Mouse (Mus musculus): ENCODE results near the gene Tmem129. TPM values are rescaled to one million over a fixed set of nuclear protein-coding genes. Genes with fewer than 3 reads are reported as not detected.

The Tmem129 gene
- 65.2 and 70.7 TPM in 2 replicates for polyA plus RNA-seq (2012; rRNA removed)

DNA sequence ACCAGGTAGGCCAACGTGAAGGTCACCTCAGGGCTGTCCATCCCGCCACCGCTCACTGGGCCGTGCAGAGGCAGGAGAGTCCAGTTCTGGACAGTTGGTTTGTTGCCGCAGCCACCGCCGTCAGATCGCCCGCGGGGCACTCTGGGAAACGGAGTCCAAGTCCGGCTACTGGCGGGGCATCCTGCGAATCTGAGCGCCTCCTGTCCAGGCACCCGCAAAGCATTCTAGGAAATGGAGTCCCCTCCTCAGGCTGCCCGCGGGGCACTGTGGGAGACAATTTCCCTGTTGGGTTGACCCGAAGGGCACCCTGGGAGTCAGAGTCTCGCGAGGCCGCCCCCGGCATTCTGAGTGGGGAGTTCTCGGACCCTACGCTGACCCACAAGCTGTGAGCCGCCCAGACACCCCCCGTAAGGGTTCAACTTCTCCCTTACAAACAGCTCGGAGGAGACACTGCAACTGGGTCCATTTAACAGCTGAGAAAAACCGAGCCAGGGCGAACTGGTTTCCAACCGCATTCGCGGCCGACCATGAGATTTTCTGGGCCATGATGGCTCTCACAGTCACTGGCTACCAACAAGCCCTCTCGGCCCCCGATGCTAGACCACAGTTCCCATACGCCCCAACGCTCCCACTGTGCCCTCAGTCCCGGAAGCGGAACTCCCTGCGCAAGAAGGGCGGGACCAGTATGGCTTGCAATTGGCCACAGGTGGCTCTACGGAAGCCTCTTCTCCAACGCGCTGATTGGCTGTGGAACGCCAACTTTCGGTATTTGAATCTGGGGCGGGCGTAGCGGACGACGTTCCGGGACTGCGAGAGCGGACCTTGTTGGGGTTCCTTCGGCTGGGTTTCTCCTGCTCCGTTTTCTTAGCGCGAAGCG, at the start of gene Tmem129, which contains the start of gene Tacc3:
Gene Tmem129, minus strand, starts transcription at position 630 of the 877 bp plus-strand sequence.
Gene Tacc3, plus strand, starts transcription at position 342 of the 877 bp plus-strand sequence.

DNA sequence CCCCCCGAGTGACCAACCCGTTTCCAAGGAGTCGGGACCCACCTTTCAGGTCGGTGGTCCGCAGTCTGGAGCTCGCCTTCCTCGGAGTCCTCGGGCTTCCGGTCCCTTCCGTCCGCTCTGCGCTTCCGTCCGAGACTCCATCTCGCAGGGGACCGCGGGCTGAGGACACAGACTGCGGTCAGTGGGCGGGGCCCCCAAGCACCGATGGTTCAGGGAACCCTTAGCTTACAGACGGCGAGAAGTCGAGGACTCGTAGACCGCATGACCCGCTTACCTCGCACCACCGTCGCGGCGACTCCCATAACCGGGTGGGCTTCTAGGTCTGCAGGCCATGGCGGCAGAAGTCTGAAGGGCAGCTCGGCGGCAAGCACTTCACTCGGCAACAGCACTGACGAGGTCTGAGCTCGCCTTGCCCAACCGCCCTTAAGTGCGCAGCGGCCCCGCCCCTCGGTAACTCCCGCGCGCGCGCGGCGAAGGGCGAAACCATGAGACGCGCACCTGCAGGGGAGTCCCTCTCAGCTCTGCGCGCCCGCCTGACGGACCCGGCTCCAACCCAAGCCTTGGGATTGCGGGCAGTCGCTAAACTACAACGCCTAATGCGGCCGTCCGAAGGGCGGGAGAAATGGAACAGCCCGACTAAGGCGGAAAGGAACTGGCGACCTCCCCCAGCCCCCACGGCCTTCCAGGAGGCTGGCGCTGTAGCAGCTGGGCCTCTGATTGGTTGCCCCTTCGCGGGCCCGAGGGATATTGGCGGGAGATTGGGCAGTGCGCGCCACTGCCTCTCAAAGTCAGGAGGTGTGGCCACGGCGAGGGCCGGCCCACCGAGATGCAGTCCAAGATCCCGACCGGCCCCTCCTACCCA, 6.1 kb downstream of the Tmem129 start, which contains the start of gene Slbp:
Gene Slbp, minus strand, starts transcription at position 654 of the 862 bp plus-strand sequence.

DNA sequence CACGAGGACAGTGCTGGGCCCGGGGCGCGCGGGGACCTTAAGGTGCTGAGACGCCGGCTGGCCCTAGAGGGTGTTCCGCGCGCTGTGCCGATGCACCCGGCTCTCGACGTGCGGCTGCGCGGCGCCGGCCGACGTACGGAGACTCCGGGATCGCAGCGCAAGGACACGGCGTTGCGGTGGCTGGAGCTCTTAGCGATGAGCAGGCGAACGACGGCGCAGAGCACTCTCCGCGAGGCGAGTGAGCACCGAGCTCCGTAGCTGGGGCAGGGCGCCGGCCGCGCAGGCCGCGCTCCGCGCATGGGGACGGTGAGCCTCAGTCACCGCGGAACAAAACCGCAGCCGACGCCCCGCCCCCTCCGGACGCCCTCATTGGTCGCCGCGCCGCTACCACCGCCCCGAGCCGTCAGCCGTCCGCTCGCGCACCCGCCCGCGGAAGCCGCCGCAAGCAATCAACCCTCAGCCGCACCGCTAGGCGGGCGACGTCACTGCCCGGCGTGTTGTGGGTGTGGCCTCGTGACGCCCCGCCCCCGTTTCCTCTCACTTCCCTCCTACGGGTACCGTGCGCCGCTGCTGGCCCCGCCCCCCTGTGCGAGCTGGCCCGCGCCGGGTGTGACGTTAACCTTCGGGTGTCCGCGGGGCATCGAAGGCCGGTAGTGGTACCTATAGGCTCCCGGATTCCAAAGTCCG, 28.8 kb downstream of the Tmem129 start, which contains the start of the genes Fam53a and Gm9903:
Gene Fam53a, minus strand, starts transcription at position 335 of the 687 bp plus-strand sequence.
Gene Gm9903, plus strand, starts transcription at position 625 of the 687 bp plus-strand sequence.

Other genes starting within 250 kb of the Tmem129 start
- gene Nkx1-1, start 224.4 kb downstream of the Tmem129 start, polyA plus RNA-seq (2012; rRNA removed) = not detected in 2 replicates
- 155 and 240 TPM in 2 replicates for gene Fam53a, start 28.8 kb downstream of the Tmem129 start, polyA plus RNA-seq (2012; rRNA removed)
- 0.44 and 0.82 TPM in 2 replicates for gene Gm9903, start 28.5 kb downstream of the Tmem129 start, polyA plus RNA-seq (2012; rRNA removed)
- gene Slbp, start 5.8 kb downstream of the Tmem129 start, polyA plus RNA-seq (2012; rRNA removed) = 44.3 and 46.9 TPM in 2 replicates
- 13.7 and 19.2 TPM in 2 replicates for gene Tacc3, start 288 bp downstream of the Tmem129 start, polyA plus RNA-seq (2012; rRNA removed)
- gene Fgfr3, start 63.3 kb upstream of the Tmem129 start, polyA plus RNA-seq (2012; rRNA removed) = 23.7 and 30.2 TPM in 2 replicates
- gene Letm1, start 124.4 kb upstream of the Tmem129 start, polyA plus RNA-seq (2012; rRNA removed) = 46.0 and 65.4 TPM in 2 replicates
- 8.4 and 10.2 TPM in 2 replicates for gene Nsd2, start 162.3 kb upstream of the Tmem129 start, polyA plus RNA-seq (2012; rRNA removed)